Mouse (Mus musculus): Measurements from ENCODE around the gene Gsta1. TPM values are rescaled to one million over a fixed set of nuclear protein-coding genes. Genes with fewer than 3 reads are reported as not detected.
"Not testable (repeated sequence)": the region's sequence is repeated elsewhere in the genome, so short reads cannot be mapped to it uniquely, and the experiment has no call there.

The Gsta1 gene
- polyA plus RNA-seq, 1 experiment from 2014 or later = not detected

- no peaks in the 10 kb centered on the region for H3K4me1 ChIP-seq
- ATAC-seq (ENCODE audit: low FRiP score) = no peak
- no peaks in the 10 kb centered on the region for H3K27me3 ChIP-seq
- H3K9ac ChIP-seq = no peak overlapping the region
- H3K4me3 ChIP-seq (replicated peaks) = no peak overlapping the region
- H3K36me3 ChIP-seq (replicated peaks) = no peaks in the 10 kb centered on the region
- no peak overlapping the region for H3K27ac ChIP-seq
- no peak overlapping the region for H3K4me2 ChIP-seq
- 85% methylated on average over 2 of the region's 2 CpGs for WGBS
- no peaks in the 10 kb centered on the region for H3K9me3 ChIP-seq
These were observed 19.6 kb upstream of the Gsta1 start for GRCm38 (mm10) chr9:78210821-78211220.

GRCm38 (mm10) chr9:78211521-78211920, 18.9 kb upstream of the Gsta1 start:
- Histone ChIP-seq H3K36me3 (replicated peaks) (no peaks in the 10 kb centered on the region), H3K9ac (no peak overlapping the region), H3K4me2 (no peak overlapping the region), H3K4me3 (replicated peaks) (no peak overlapping the region), H3K9me3 (no peaks in the 10 kb centered on the region), H3K4me1 (no peaks in the 10 kb centered on the region), H3K27me3 (no peaks in the 10 kb centered on the region), H3K27ac (no peak overlapping the region)
- 90% methylated on average over 3 of the region's 3 CpGs for WGBS
- ATAC-seq (ENCODE audit: low FRiP score) = no peak

GRCm38 (mm10) chr9:78212341-78213049, 18.0 kb upstream of the Gsta1 start:
- H3K4me2 ChIP-seq = no peak overlapping the region
- no peaks in the 10 kb centered on the region for H3K27me3 ChIP-seq
- no peaks in the 10 kb centered on the region for H3K9me3 ChIP-seq
- H3K4me1 ChIP-seq = no peaks in the 10 kb centered on the region
- H3K9ac ChIP-seq = no peak overlapping the region
- WGBS = 86% methylated on average over 7 of the region's 7 CpGs
- no peak overlapping the region for H3K4me3 ChIP-seq (replicated peaks)
- H3K36me3 ChIP-seq (replicated peaks) = no peaks in the 10 kb centered on the region
- no peak for ATAC-seq (ENCODE audit: low FRiP score)
- H3K27ac ChIP-seq = no peak overlapping the region

- Histone ChIP-seq H3K4me2 (no peak overlapping the region), H3K4me1 (no peaks in the 10 kb centered on the region), H3K27ac (no peak overlapping the region), H3K36me3 (replicated peaks) (no peaks in the 10 kb centered on the region), H3K9me3 (no peaks in the 10 kb centered on the region), H3K4me3 (replicated peaks) (no peak overlapping the region), H3K9ac (no peak overlapping the region), H3K27me3 (no peaks in the 10 kb centered on the region)
- 86% methylated on average over 4 of the region's 4 CpGs for WGBS
- ATAC-seq (ENCODE audit: low FRiP score) = no peak
These were observed 13.4 kb upstream of the Gsta1 start for GRCm38 (mm10) chr9:78217074-78217473.

GRCm38 (mm10) chr9:78222616-78223015, 7.8 kb upstream of the Gsta1 start:
- H3K9ac ChIP-seq = no peak overlapping the region
- H3K27ac ChIP-seq = no peak overlapping the region
- WGBS = 86% methylated on average over 8 of the region's 8 CpGs
- H3K27me3 ChIP-seq = no peaks in the 10 kb centered on the region
- no peaks in the 10 kb centered on the region for H3K36me3 ChIP-seq (replicated peaks)
- H3K4me1 ChIP-seq = no peaks in the 10 kb centered on the region
- H3K4me2 ChIP-seq = no peak overlapping the region
- no peaks in the 10 kb centered on the region for H3K9me3 ChIP-seq
- ATAC-seq (ENCODE audit: low FRiP score) = no peak
- no peak overlapping the region for H3K4me3 ChIP-seq (replicated peaks)

GRCm38 (mm10) chr9:78223221-78223902, 7.1 kb upstream of the Gsta1 start:
- H3K36me3 ChIP-seq (replicated peaks) = no peaks in the 10 kb centered on the region

GRCm38 (mm10) chr9:78224418-78224817, 6.0 kb upstream of the Gsta1 start:
- 93% methylated on average over 2 of the region's 2 CpGs for WGBS
- ATAC-seq (ENCODE audit: low FRiP score) = no peak
- Histone ChIP-seq H3K9me3 (no peaks in the 10 kb centered on the region), H3K27me3 (no peaks in the 10 kb centered on the region), H3K4me3 (replicated peaks) (no peak overlapping the region), H3K9ac (no peak overlapping the region), H3K4me2 (no peak overlapping the region), H3K4me1 (no peaks in the 10 kb centered on the region), H3K36me3 (replicated peaks) (no peaks in the 10 kb centered on the region), H3K27ac (no peak overlapping the region)

More at GRCm38 (mm10) chr9:78223221-78223902, 7.1 kb upstream of the Gsta1 start:
- no peak overlapping the region for H3K9ac ChIP-seq
- no peaks in the 10 kb centered on the region for H3K4me1 ChIP-seq
- no peak overlapping the region for H3K4me2 ChIP-seq
- no peaks in the 10 kb centered on the region for H3K27me3 ChIP-seq
- no peak overlapping the region for H3K4me3 ChIP-seq (replicated peaks)
- ATAC-seq (ENCODE audit: low FRiP score) = no peak
- no peaks in the 10 kb centered on the region for H3K9me3 ChIP-seq
- H3K27ac ChIP-seq = no peak overlapping the region
- WGBS = 74% methylated on average over 10 of the region's 10 CpGs

- Histone ChIP-seq H3K27me3 (no peaks in the 10 kb centered on the region), H3K27ac (no peak overlapping the region), H3K4me1 (no peaks in the 10 kb centered on the region), H3K9me3 (no peaks in the 10 kb centered on the region), H3K9ac (no peak overlapping the region), H3K4me3 (replicated peaks) (no peak overlapping the region), H3K4me2 (no peak overlapping the region), H3K36me3 (replicated peaks) (no peaks in the 10 kb centered on the region)
- WGBS = 89% methylated on average over 11 of the region's 11 CpGs
- no peak for ATAC-seq (ENCODE audit: low FRiP score)
These were observed 5.2 kb upstream of the Gsta1 start for GRCm38 (mm10) chr9:78225304-78225703.

GRCm38 (mm10) chr9:78228122-78228521, 2.3 kb upstream of the Gsta1 start:
- Histone ChIP-seq H3K36me3 (replicated peaks) (no peaks in the 10 kb centered on the region), H3K4me1 (no peaks in the 10 kb centered on the region), H3K27ac (no peak overlapping the region), H3K27me3 (no peaks in the 10 kb centered on the region), H3K4me2 (no peak overlapping the region), H3K9ac (no peak overlapping the region), H3K4me3 (replicated peaks) (no peak overlapping the region), H3K9me3 (no peaks in the 10 kb centered on the region)
- ATAC-seq (ENCODE audit: low FRiP score) = no peak
- WGBS = 90% methylated on average over 2 of the region's 2 CpGs

- ATAC-seq (ENCODE audit: low FRiP score); H3K36me3 ChIP-seq (replicated peaks); H3K27me3 ChIP-seq; H3K4me2 ChIP-seq; H3K4me1 ChIP-seq; H3K9me3 ChIP-seq; H3K4me3 ChIP-seq (replicated peaks); H3K9ac ChIP-seq; H3K27ac ChIP-seq: not testable (repeated sequence)
- 71% methylated on average over 3 of the region's 3 CpGs for WGBS
These were observed 798 bp upstream of the Gsta1 start for GRCm38 (mm10) chr9:78229658-78230057.

- no CpG with 5 or more reads among the region's 10 CpGs for WGBS
- ATAC-seq (ENCODE audit: low FRiP score); H3K27ac ChIP-seq; H3K4me1 ChIP-seq; H3K4me2 ChIP-seq; H3K4me3 ChIP-seq (replicated peaks); H3K36me3 ChIP-seq (replicated peaks); H3K27me3 ChIP-seq; H3K9me3 ChIP-seq; H3K9ac ChIP-seq: not testable (repeated sequence)
These were observed 2.8 kb downstream of the Gsta1 start for GRCm38 (mm10) chr9:78233121-78233695.

GRCm38 (mm10) chr9:78255683-78256470, 25.4 kb downstream of the Gsta1 start:
- not testable (repeated sequence) for H3K9me3 ChIP-seq; H3K9ac ChIP-seq; ATAC-seq (ENCODE audit: low FRiP score); H3K4me3 ChIP-seq (replicated peaks); H3K36me3 ChIP-seq (replicated peaks); H3K4me1 ChIP-seq; H3K4me2 ChIP-seq; H3K27ac ChIP-seq; H3K27me3 ChIP-seq
- WGBS = 74% methylated on average over 4 of the region's 4 CpGs
